Mouse (Mus musculus): ENCODE measurements around the gene Itga2.
A peak's percentile ranks its signal among the peaks of the same experiment; 100 is the strongest.

The Itga2 gene

GRCm38 (mm10) chr13:114818513-114818912 is 113.4 kb downstream of the Itga2 start:
- no peak for DNase-seq (ENCODE audit: low spot score)

GRCm38 (mm10) chr13:114817751-114818360 is 114.0 kb downstream of the Itga2 start, which contains the start of gene Mocs2:
Gene Mocs2 (plus strand): TSS chr13:114818236.
- peak; percentile 94 for DNase-seq (ENCODE audit: low spot score)

GRCm38 (mm10) chr13:114809624-114810210 is 122.2 kb downstream of the Itga2 start:
- DNase-seq (ENCODE audit: low spot score), result no peak

GRCm38 (mm10) chr13:114802971-114803370 is 128.9 kb downstream of the Itga2 start:
- DNase-seq (ENCODE audit: low spot score), result no peak

- no peak for DNase-seq (ENCODE audit: low spot score)
Observed at GRCm38 (mm10) chr13:114801857-114802256, 130.0 kb downstream of the Itga2 start.

- DNase-seq (ENCODE audit: low spot score), result peak; percentile 31
Observed at GRCm38 (mm10) chr13:114793250-114794030, 138.5 kb downstream of the Itga2 start.

GRCm38 (mm10) chr13:114791511-114791910 is 140.4 kb downstream of the Itga2 start:
- peak; percentile 10 for DNase-seq (ENCODE audit: low spot score)

All from lung, postnatal 25 days (tissue).